Mouse (Mus musculus) inflammation-experienced regulatory T-cells, adult 6 months (primary cell): ENCODE measurements around the gene Ube2ql1. TPM values are rescaled to one million over a fixed set of nuclear protein-coding genes. Genes with fewer than 3 reads are reported as not detected.

Experiments
- ATAC-seq: one replicate; pipeline ENCODE4 v1.8.0; 2017
- polyA plus RNA-seq, 3 experiments: library from polyadenylated mRNA; unstranded; fragments of 100-300 nt; shearing (Covaris generic); gene quantifications; one replicate each; pipeline ENCODE4 v1.2.1; 2017

The Ube2ql1 gene
- not detected for polyA plus RNA-seq

DNA sequence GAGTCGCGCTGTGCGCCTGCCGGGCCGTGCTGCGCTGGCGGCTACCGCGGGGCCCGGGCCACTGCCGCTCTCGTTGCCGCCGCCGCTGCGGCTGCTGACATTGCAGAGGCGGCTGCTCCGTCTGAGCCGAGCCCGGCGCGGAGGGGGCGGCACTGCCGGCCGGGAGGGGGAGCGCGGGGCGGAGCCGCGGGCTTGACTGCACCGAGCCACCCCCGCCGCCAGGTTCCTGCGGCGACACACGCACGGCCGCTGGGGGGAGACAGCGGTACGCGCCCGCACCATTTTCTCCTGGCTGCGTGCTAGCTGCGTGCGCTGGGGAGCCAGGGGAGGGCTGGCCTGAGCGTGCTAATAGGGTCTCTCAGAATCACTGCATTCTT is at the start of gene Ube2ql1:
Ube2ql1 (minus strand) TSS at position 131 of the 377 bp plus-strand sequence.
- ATAC-seq, result peak; percentile 14

DNA sequence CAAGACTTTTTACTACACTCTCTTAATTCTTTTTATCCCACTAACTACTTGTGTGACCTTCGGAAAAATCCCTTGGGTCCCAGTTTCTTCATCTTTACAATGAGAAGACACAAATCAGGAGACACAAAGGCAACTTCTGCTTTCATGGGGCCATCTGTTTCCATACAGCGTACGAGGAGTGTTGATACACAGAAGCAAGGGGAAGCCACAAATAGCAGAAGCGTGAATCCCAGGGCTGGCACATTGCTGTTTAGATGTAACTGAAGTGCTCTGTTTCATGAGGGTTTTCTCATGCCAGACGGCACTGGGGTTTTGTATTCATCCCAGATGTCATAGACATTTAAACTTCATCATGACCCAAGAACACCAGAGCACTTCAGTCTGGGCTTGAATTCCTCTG is 49.0 kb upstream of the Ube2ql1 start:
- ATAC-seq, result no peak

DNA sequence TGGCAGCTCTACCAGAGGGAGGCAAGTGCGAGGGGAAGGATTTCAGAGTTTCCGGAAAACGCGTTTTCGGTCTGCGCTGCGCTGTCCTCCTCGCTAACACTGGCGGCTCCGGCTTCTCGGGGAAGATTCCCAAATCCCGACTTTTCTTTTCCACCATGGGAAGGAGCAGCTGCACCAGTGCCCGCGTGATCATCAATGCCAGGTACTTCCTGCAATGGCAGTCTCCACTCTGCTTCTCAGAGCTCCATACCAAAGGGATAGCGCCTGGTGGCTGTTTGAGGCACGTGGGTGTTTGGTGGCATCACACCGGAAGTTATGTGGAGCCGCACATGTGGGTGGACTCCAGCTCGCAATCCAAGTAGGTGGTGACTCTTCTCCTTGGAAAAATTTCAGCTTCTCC is 38.5 kb upstream of the Ube2ql1 start:
- ATAC-seq, result no peak

DNA sequence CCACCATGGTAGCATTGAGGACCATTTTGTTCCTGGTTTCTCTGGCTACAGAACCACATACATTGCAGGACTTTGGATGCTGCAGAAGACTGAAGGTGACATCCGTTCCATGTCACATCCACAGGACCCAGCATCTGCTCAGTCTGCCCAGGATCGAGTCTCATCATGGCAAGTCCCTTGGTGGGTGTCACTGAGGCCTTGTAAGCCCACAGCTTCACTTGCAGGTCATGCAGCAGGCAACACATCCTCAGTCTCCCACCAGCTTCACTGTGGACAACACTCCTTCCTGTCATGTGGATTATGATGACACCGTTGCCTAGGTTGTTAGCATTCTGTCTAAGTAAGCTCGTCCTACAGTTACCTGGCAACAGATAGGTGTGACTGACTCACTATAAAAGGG is 32.7 kb upstream of the Ube2ql1 start:
- ATAC-seq, result no peak

DNA sequence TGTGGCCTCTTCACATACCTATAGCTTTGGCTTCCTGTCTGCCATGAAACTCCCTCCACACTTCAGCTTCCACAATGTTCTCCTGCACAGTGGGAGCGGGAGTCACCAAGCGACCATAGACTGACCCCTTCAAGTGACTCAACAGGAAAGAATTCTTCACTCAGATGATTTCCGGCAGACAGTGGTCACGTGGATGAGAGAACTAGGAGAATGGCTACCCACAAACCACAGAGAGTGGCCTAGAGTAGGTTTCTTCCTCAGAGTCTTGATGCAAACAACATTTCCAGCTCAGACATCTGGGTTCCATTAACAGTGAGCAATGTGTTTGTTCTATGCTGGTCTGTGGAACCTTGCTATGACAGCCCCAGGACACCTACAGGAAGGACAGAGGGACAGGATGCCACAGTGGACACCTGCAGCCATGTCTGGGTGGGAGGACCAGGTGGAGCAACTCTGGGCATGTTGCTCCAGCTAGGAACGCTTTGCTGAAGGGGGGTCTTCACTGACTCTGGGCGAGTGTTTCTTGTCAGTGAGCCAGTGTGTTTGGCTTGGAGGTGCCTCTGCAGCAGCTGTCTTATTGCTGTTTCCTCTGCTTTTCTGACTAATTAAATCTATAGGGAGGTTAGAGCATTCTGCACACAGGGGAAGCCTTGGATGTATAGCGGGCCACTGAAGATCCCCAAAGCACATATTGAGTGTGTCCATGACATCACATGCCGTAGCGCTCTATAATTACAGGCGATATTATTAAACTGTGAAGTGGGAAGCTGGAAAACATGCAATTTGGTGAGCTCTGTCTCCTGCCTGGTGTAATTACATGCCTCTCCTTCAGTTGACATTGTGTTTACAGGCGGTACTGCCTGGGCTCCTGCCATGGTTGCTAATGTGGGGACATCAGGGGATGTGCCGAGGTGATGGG is 31.1 kb upstream of the Ube2ql1 start:
- no peak for ATAC-seq

DNA sequence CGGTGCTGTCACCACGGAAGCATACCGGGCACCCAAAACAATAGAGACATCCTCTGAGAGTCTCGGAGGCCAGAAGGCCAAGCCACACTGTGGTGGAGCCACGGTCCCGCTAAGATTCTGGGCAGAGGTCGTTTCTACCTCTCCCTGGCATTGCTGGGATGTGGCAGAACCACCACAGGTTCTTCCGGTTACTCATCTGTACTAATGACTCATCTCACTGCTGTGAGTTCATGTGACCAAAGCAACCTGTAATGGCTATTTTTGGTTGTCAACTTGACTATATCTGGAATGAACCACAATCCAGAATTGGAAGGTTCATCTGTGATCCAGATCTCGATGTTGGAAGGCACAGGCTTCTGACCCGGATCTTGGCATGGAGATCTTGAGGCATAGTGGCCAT is 28.5 kb upstream of the Ube2ql1 start:
- ATAC-seq, result no peak

DNA sequence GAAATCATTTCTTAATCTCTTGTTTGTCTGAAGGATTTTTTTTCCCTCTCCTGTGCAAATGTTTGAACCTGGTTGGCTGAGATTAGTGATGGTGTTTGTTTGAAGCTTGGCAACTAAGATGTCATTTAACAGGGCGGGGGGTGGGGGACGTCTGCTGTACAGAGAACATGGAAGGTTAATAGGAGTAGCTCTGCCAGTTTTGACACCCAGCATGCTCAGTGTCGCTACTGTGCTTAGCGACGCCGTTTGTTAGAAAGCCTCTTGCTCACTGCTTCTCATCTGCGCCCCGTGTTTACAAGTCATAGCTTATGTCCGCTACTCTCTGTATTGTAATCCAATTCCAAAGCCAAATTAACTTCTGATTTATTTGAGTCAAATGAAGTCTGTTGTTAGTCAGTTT is 25.0 kb upstream of the Ube2ql1 start:
- ATAC-seq, result no peak

DNA sequence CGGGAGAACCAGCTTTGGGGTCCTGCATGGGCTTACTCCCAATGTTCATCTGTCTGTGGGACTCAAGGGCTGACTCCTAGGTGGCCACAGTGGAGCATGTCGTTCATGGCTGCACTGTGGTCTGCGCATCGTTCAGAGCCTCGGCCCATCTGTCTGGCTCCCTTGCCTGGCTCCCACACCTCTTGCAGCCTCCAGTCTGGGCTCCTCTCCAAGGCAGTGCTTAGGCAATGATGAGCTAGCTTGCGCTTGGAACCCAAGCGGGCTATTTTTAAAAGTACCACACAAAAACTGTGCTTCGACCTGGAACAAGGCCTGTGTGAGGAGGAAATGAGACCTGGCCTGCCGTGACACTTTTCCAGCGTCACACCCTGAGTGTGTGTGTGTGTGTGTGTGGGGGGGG is 21.7 kb upstream of the Ube2ql1 start:
- ATAC-seq, result no peak

DNA sequence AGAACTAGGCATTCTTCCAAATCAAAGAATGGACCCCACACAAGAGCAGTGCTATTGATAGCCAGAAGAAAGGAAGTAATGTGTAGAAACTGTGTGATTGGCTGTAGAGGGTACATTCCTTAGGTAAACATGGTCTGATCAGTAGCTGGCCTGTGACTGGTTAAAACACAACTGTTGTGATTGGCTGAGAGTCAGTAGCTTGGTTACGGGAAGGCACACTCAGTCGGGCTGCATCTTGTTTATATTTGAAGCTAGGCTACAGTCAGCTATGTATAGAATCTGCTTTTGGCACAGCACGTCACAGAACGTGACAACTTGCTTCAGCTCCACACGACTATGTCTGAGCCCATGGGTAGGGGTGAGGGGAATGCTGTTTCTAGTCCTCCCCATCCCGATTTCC is 19.3 kb upstream of the Ube2ql1 start:
- ATAC-seq, result no peak

DNA sequence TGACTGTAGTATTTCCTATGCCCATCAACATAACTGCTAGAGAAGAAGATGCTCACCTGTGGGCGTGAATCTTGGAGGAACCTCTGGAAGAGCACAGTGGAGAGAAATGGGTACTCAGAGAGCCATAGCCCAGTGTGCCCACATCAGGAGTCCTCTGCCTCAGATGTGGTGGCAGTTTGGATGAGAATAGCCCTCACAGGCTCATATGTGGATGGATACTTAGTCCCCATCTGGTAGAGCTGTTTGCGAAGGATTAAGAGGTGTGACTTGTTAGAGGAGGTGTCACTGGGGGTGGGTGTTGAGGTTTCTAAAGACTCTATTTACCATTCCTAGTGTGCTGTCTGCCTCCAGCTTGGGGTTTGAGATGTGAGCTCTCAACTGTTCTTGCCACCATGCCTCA is 13.2 kb upstream of the Ube2ql1 start:
- ATAC-seq, result no peak

DNA sequence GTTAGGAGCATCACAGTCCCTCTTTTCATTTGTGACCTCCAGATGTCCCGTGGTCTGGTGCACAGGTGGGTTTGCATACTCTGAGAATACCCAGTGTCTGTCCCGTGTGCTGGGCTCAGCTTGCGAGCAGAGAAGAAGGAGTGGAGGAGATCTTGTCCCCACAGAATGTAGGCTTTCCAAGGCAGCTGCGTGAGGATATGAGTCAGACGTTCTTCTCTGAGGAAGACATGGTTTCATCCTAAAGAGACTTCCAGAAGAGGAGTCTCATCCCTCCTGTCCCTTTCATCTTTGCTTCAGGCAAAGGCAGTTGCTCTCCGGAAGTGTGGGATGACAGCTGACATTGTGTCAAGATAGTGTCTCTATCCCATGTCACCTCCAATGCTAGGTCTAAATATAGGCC is 11.8 kb upstream of the Ube2ql1 start:
- no peak for ATAC-seq

DNA sequence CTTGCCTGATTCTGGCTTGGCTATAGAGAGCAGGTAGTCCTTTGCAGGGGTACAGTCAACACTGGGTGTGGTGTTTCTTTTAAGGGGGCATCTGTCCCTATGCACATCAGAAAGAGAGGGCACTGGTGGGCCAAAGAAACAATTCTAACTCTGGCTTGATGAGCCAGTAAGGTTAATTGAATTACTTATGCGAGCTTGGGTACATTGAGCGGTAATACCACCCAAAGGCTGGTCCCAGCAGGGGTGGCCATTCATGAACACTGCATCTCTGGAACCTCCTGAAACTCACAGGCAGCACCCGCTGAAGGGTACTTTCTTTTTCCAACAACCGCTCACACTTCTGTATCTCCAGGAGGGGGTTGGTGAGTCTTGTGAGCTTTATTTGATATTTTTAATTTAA is 9.1 kb upstream of the Ube2ql1 start:
- no peak for ATAC-seq

DNA sequence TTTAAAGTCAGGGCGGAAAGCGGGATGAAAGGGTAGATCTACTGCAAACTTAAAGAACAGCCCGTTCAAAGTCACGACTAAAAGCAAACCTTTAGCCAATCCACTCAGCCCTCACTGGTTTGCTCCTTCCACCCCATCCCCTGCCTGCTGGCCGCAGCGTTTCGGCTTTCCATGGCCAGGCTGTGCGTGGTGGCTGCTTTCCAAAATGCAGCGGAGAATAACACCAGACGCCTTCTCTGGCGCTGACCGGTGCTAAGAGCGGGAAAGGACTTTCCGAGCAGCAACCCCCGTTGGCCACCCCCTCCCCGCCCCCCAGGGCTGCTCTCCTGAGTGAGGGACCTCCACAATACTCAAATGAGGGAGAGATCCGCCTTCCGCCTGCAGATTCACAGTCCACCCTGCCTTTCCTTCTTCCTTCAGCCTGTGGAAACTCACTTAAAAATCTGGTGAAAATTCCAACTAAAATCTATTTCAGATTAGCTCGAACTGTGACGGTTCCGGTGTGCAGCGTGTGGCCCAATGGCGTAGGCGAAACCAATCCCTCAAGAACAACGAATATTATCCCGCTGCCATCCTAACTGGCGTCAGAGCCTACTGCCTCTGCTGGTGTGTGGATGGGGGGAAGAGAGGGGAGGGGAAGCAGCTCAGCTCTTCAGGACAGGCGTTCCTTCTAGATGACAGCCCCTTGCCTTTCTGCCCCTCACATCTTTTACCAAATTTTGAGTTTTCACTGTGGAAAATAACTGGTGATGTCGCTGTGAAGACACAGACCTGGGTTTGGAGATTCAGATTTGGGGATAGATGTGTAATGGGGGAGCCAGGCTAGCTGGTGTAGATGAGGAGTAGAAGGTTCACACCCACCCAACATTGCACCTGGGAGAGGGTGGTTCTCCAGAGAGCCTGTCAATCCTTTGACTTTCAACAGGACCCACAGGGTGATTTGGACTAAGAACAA is 919 bp upstream of the Ube2ql1 start:
- no peak for ATAC-seq

DNA sequence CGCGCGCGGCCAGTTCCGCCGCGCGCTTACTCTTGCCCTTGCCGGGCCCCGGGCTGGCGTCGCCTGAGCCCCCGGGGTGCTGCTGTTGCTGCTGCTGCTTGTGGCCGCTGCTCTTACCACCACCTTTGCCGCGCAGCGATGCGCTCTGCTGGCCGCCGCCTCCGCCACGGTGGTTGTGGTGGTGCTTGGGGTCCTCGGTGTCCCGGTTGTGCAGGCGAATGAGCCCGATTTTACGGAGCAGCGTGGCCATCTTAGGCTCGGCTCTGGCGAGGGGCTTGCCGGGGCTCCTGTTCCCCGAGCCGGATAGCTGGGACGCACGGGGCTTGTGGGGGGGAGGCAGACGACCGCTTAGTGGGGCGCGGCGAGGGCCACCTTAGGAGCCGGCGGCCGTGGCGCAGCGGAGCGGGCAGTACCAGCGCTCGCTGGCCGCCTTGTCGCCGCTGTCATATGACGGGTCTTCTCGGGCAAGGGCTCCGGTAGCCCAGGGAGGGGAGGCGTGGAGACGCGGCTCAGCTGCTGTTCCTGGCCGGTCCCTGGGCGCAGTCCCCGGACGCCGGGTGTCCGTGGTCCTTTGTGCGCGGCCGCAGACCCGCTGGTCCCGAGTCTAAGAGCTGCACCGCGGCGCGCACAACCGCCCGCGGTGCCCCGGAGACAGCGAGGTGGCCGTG is 464 bp downstream of the Ube2ql1 start:
- ATAC-seq, result no peak

DNA sequence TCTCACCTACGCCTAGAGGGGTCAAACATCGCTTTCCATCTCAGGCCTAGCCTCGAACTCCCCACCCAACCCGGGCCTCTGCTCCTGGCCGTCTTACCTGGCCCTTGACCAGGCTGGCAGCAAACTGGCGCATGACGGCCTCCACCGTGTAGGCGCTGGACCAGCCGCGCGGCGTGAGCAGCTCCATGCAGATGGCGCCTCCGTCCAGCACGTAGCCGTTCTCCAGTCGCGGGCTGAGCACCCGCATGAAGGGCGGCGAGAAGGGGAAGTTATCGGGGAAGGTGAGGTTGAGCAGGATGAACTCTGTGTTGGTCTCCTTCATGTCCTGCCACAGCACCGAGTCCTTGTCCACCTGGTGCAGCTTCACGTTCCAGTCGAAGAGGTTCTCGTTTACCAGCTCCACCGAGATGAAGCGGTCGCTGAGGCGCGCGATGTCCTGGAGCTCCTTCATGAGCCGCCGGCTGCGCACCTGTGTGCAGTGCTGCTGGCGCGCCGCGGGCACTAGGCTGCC is 1.2 kb downstream of the Ube2ql1 start:
- ATAC-seq, result no peak

DNA sequence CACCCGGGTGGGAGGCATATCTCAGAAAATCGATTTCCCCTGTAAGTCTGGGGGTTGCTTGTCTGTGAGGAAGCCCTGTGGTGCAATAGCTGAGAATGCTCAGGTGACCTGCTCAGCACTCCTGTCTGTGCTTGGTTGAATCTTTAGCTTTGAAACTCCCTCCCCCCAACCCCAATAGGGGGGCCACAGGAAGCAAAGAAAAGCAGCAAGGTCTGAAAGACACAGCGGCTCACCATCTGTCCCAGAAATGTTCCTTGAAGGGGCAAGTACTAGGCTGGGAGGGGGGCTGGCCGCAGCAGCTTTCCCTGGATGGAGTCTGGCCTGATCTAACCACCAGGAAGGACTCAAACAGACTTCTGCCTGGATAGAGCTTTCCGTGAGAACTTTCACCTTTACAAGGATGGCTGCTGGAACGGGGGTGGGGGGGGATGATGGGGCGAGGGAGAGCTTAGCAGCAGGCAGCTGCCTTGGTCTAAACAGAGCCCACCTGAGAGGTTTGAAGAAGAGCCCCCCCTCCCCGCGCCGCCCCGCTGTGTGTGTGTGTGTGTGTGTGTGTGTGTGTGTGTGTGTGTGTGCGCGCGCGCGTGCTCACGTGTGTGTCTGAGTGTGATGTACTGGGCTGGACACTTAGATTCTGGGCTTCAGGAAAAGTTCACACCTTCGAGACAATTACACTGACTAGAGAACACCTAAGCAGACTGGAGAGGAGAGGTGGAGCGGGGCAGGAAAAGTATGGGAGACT is 2.1 kb downstream of the Ube2ql1 start:
- ATAC-seq, result no peak

DNA sequence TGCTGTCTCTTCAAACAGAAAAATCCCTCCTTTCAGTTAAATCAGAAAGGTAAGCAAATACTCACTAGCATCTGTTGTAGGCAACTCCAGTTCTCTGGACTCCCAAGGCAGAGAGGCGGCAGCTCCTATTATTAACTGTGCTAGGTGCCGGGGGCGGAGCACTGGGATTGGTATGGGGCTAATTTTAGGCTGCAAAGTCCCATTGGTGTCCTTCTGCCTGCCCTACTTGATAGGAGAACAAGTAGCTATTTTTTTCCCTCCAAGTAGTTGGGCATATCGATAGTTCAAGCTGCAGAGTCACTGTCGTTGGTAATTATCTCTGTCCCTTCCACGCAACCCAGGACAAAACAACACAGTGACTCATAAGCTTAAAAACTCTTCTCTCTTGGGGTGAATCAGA is 7.1 kb downstream of the Ube2ql1 start:
- no peak for ATAC-seq

DNA sequence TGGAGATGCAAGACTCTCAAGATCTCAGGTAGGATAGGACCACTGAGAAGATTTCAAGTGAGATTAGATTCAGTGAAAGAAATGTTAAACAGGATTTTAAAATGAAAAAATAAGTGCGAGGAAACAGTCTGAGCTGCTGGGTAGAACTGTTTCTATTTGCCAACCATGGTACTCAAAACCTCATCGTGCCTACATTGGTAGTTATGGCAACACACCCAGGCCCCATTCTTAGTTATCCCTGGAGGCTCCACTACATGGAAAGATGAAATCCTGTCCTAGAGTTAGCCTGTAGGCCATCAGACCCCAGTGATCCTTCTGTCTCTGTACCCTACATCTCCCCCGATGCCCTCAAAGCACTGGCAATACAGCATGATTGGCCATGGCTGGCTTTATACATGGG is 14.3 kb downstream of the Ube2ql1 start:
- no peak for ATAC-seq

DNA sequence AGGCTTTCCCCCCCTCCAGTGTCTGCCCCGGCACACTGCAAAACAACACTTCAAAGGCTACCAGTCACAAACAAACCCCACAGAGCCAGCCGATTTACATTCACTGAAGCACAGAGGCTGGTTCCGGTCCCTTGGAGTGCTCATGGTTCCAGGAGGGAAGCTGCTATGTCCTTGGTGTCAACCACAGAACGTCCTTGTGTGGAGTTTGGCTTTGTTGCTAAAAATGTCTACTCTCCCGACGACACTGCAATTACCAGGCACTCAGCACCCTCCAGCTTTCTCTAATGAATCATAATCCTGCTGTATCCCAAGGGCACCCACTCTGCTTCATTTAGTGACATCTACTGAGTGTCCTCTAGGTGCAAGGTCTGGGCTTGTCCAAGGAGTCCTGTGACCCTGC is 18.5 kb downstream of the Ube2ql1 start:
- ATAC-seq, result no peak

DNA sequence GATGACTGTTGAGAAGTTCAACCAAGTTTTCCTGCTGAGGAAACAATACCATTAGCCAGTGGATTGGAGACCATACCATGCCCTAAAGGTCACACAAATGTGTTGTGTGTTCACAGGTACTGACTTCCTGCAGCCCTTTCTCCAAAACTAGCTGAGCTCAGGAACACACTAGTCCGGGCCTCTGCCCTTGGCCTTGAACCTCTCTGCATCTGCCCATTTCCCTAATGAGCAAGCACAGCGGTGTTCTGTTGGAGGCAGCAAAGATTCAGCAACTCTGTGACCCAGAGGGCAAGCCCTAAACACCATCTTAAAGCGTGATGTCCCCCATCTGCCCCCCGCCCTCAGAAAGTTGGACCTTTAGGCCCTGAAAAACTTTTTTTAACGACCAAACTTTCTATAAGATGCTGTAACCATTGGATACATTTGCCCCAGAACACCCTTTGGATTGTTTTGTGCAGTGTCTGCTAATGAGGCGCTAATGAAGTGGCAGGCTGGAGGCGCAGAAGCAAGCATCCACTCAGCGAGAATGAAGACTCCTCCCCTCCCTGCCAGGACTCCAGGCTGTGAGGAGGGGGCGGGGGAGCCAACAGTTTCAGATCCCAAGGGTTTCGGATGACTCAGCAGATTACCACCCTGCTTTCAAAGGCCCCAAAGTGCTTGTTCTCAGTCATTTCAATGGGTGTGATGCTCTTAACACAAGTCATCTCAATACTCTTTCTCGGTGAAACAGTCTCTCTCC is 21.7 kb downstream of the Ube2ql1 start:
- ATAC-seq, result no peak

DNA sequence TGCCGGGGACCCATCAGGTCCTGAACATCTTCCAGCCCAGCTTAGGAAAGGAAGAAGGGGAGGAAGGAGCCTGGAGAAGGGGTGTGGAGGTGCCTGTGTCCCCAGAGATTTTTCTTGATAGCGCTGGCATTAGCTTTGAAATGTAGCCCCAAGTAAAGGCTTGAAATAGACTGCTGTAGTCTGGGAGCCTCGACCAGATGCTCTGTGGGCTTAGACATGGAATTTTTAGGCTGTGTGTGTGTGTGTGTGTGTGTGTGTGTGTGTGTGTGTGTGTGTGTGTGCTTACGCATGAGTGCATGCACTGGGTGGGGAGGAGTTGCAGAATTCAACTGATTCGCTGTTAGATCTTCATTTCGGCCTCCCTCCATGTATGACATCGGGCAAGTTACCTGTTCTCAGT is 31.5 kb downstream of the Ube2ql1 start:
- ATAC-seq, result no peak
